Mouse (Mus musculus): ENCODE measurements around the gene Tmpo. TPM values are rescaled to one million over a fixed set of nuclear protein-coding genes. Genes with fewer than 3 reads are reported as not detected.

Gene Tmpo
- total and polyA plus RNA-seq, 3 experiments = 13.9 to 40.1 (median 39.8) TPM

DNA sequence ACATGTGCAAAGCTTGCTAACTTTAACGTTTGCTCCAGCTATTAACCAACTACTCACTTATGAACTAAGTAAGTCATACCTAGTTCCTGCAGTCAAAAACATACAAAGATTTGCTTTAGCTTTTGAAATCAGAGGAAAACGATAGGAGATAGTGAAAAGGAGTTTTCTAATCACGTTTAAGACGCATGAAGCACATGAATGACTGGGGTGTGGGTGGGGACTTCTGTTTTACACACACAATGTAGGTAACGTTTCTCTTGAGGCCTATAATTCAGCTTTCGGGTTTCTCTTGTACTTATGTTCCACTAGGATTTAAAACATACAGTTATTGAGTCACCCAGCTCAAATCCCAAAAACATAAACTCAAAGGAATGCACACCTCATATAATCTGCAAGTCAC, 58.5 kb downstream of the Tmpo start:
- intact Hi-C loops (cut with DNase I) = loop anchor here (2.0 to 5.0 kb wide), 2 partner anchors 38 to 65 kb away; no protein-coding TSS in a partner anchor
- no peak for DNase-seq
- Histone ChIP-seq H3K4me1 (ENCODE audit: control insufficient read depth, insufficient read depth, low read length) (peaks cover 5% of the 10 kb centered on the region), H3K27me3 (ENCODE audit: control insufficient read depth, insufficient read depth, low read length) (no peaks in the 10 kb centered on the region), H3K36me3 (ENCODE audit: control insufficient read depth, insufficient read depth, low read length) (peaks cover 43% of the 10 kb centered on the region), H3K27ac (peak overlapping the region; percentile 97), H3K79me2 (replicated peaks; ENCODE audit: control insufficient read depth, insufficient read depth, low read length) (peaks cover 3% of the 10 kb centered on the region; the same call in 1 of the 2 replicates), H3K9ac (ENCODE audit: low read depth, low read length) (peak overlapping the region; percentile 49; the same call in 1 of the 2 replicates), H3K4me3 (peak overlapping the region; percentile 86)
- TF ChIP-seq POLR2A (IDR thresholded peaks at IDR 0.05; ENCODE audit: insufficient read depth, low read depth, low read length) (no peak), EP300 (IDR thresholded peaks at IDR 0.05; ENCODE audit: insufficient read depth, low read depth, low read length) (no peak), CTCF (IDR thresholded peaks at IDR 0.05) (no peak)
- 9% methylated on average over 6 of the region's 6 CpGs for WGBS

DNA sequence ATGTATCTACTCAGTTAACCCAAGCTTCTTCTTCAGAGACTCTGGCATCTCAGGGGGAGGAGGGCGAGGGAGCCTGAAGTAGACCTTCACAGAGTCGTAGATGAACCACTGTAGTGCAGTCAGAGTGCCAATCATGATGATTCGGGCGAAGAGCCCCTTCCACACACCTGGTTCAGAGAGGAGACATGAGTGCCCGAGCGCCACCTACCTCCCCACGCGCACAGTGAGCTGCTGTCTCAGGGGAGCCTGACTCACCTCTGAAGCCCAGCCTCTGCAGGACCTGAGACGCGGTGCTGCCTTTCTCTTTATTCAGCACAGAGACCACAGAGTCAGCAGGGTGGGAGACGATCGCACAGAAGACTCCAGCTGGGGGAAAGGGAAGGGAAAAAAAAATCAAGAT, 64.2 kb downstream of the Tmpo start:
- no peaks in the 10 kb centered on the region for H3K79me2 ChIP-seq (replicated peaks; ENCODE audit: control insufficient read depth, insufficient read depth, low read length)
- no peak overlapping the region for H3K9ac ChIP-seq (ENCODE audit: low read depth, low read length)
- no peak overlapping the region for H3K27ac ChIP-seq
- intact Hi-C loops (cut with DNase I) = no loop called here
- 78% methylated on average over 12 of the region's 12 CpGs for WGBS
- H3K4me1 ChIP-seq (ENCODE audit: control insufficient read depth, insufficient read depth, low read length) = peaks cover 2% of the 10 kb centered on the region; the same call in 1 of the 2 replicates
- H3K4me3 ChIP-seq = no peak overlapping the region
- peak in 1 of 2 experiments; percentile 9 for DNase-seq
- H3K27me3 ChIP-seq (ENCODE audit: control insufficient read depth, insufficient read depth, low read length) = no peaks in the 10 kb centered on the region
- H3K36me3 ChIP-seq (ENCODE audit: control insufficient read depth, insufficient read depth, low read length) = peaks cover 59% of the 10 kb centered on the region
- TF ChIP-seq CTCF (IDR thresholded peaks at IDR 0.05) = no peak
- TF ChIP-seq POLR2A (IDR thresholded peaks at IDR 0.05; ENCODE audit: insufficient read depth, low read depth, low read length) = 0 out of 2 replicates have a peak, but pooled peaks have one; percentile 23

DNA sequence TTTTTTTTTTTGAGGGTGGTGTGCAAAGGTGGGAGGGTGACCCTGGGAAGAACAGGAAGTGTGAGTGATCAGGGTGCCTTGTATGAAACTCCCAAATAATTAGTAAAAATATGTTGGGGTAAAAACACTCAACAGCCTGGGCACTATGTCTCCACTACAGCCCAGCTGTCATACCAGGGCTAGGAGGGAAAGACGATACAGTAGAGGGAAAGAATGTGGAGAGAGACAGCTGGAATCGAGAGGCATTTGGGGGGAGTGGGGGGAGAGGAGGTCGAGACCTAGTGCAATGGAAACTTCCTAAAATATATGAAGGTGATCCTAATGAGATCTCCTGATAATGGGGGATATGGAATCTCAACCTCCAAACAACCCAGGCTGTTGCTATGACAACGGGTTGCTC, 71.3 kb downstream of the Tmpo start:
- WGBS = 71% methylated on average over 4 of the region's 4 CpGs
- H3K27ac ChIP-seq = no peak overlapping the region
- TF ChIP-seq CTCF (IDR thresholded peaks at IDR 0.05) (no peak), EP300 (IDR thresholded peaks at IDR 0.05; ENCODE audit: insufficient read depth, low read depth, low read length) (no peak), POLR2A (IDR thresholded peaks at IDR 0.05; ENCODE audit: insufficient read depth, low read depth, low read length) (no peak)
- no peak overlapping the region for H3K4me3 ChIP-seq
- H3K9ac ChIP-seq (ENCODE audit: low read depth, low read length) = no peak overlapping the region
- DNase-seq = no peak
- intact Hi-C loops (cut with DNase I) = no loop called here
- H3K79me2 ChIP-seq (replicated peaks; ENCODE audit: control insufficient read depth, insufficient read depth, low read length) = no peaks in the 10 kb centered on the region
- H3K27me3 ChIP-seq (ENCODE audit: control insufficient read depth, insufficient read depth, low read length) = no peaks in the 10 kb centered on the region
- peaks cover 4% of the 10 kb centered on the region for H3K36me3 ChIP-seq (ENCODE audit: control insufficient read depth, insufficient read depth, low read length)
- H3K4me1 ChIP-seq (ENCODE audit: control insufficient read depth, insufficient read depth, low read length) = no peaks in the 10 kb centered on the region

DNA sequence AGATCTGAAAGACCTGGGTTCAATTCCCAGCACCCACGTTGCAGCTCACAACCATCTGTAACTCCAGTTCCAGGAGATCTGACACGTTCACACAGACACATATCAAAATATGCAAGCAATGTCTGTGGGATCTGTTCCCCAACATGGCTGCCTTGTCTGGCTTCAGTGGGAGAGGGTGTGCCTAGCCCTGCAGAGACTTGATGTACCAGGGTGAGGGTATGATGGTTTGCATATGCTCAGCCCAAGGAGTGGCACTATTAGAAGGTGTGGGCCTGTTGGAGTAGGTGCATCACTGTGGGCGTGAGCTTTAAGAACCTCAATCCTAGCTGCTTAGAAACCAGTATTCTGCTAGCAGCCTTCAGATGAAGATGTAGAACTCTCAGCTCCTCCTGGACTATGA, 75.1 kb downstream of the Tmpo start:
- no peak for DNase-seq
- intact Hi-C loops (cut with DNase I) = no loop called here

GRCm38 (mm10) chr10:91102799-91103590, 78.1 kb downstream of the Tmpo start:
- Histone ChIP-seq H3K27ac (no peak overlapping the region), H3K4me1 (ENCODE audit: control insufficient read depth, insufficient read depth, low read length) (no peaks in the 10 kb centered on the region), H3K79me2 (replicated peaks; ENCODE audit: control insufficient read depth, insufficient read depth, low read length) (no peaks in the 10 kb centered on the region), H3K36me3 (ENCODE audit: control insufficient read depth, insufficient read depth, low read length) (no peaks in the 10 kb centered on the region), H3K27me3 (ENCODE audit: control insufficient read depth, insufficient read depth, low read length) (no peaks in the 10 kb centered on the region), H3K4me3 (no peak overlapping the region), H3K9ac (ENCODE audit: low read depth, low read length) (no peak overlapping the region)
- 93% methylated on average over 14 of the region's 14 CpGs for WGBS
- intact Hi-C loops (cut with DNase I) = no loop called here
- no peak for DNase-seq
- TF ChIP-seq EP300 (IDR thresholded peaks at IDR 0.05; ENCODE audit: insufficient read depth, low read depth, low read length) (no peak), POLR2A (IDR thresholded peaks at IDR 0.05; ENCODE audit: insufficient read depth, low read depth, low read length) (no peak), CTCF (IDR thresholded peaks at IDR 0.05) (no peak)

More for the DNA sequence above, 75.1 kb downstream of the Tmpo start:
- no peak overlapping the region for H3K9ac ChIP-seq (ENCODE audit: low read depth, low read length)
- no peaks in the 10 kb centered on the region for H3K4me1 ChIP-seq (ENCODE audit: control insufficient read depth, insufficient read depth, low read length)
- no peak overlapping the region for H3K4me3 ChIP-seq
- H3K36me3 ChIP-seq (ENCODE audit: control insufficient read depth, insufficient read depth, low read length) = no peaks in the 10 kb centered on the region
- H3K27ac ChIP-seq = no peak overlapping the region
- no peaks in the 10 kb centered on the region for H3K27me3 ChIP-seq (ENCODE audit: control insufficient read depth, insufficient read depth, low read length)
- TF ChIP-seq CTCF (IDR thresholded peaks at IDR 0.05) (no peak), EP300 (IDR thresholded peaks at IDR 0.05; ENCODE audit: insufficient read depth, low read depth, low read length) (no peak), POLR2A (IDR thresholded peaks at IDR 0.05; ENCODE audit: insufficient read depth, low read depth, low read length) (no peak)
- H3K79me2 ChIP-seq (replicated peaks; ENCODE audit: control insufficient read depth, insufficient read depth, low read length) = no peaks in the 10 kb centered on the region
- 77% methylated on average over 3 of the region's 3 CpGs for WGBS

DNA sequence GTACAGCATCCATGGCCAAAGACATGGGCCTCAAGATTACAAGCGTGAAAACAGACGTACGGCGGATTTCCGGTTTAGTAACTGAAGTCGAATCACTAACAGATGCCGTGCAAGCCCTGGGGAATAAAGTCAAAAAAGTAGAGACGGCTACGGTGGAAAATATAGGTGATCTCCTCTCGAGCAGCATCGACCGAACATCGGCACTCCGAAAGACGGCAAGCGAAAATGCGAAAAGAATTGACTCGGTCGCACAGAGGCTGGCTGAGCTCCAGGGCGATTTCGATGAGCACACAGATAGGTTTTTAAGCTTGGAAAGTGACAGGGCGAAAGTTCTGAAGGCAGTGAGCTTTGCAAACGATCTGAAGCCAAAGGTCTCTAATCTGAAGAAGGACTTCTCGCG, 79.2 kb downstream of the Tmpo start:
- intact Hi-C loops (cut with DNase I) = no loop called here
- H3K27me3 ChIP-seq (ENCODE audit: control insufficient read depth, insufficient read depth, low read length) = no peaks in the 10 kb centered on the region
- WGBS = 94% methylated on average over 25 of the region's 25 CpGs

More for the DNA sequence above, 79.2 kb downstream of the Tmpo start:
- Histone ChIP-seq H3K79me2 (replicated peaks; ENCODE audit: control insufficient read depth, insufficient read depth, low read length) (no peaks in the 10 kb centered on the region), H3K4me3 (no peak overlapping the region), H3K4me1 (ENCODE audit: control insufficient read depth, insufficient read depth, low read length) (no peaks in the 10 kb centered on the region), H3K36me3 (ENCODE audit: control insufficient read depth, insufficient read depth, low read length) (no peaks in the 10 kb centered on the region), H3K27ac (no peak overlapping the region), H3K9ac (ENCODE audit: low read depth, low read length) (no peak overlapping the region)
- TF ChIP-seq POLR2A (IDR thresholded peaks at IDR 0.05; ENCODE audit: insufficient read depth, low read depth, low read length) (no peak), EP300 (IDR thresholded peaks at IDR 0.05; ENCODE audit: insufficient read depth, low read depth, low read length) (no peak), CTCF (IDR thresholded peaks at IDR 0.05) (no peak)
- no peak for DNase-seq
